Mouse (Mus musculus) testis, adult 2 months (tissue): ENCODE data around the gene Mybbp1a. TPM values are rescaled to one million over a fixed set of nuclear protein-coding genes. Genes with fewer than 3 reads are reported as not detected.

Experiments used
- H3K27ac ChIP-seq: fragments of 200-500 bp; 2 replicates; pipeline ENCODE4 v1.5.1; 2012; ENCODE audit warnings: low read depth, low read length; ENCODE audit not compliant: control insufficient read depth, insufficient read depth
- H3K27me3 ChIP-seq: fragments of 200-500 bp; 2 replicates; pipeline ENCODE4 v1.6.1; 2012; ENCODE audit warnings: mild to moderate bottlenecking, low read length, moderate library complexity; ENCODE audit not compliant: control insufficient read depth, insufficient read depth
- H3K36me3 ChIP-seq: fragments of 200-500 bp; 2 replicates; pipeline ENCODE4 v1.6.1; 2012; ENCODE audit warnings: mild to moderate bottlenecking, low read length; ENCODE audit not compliant: control insufficient read depth, insufficient read depth
- H3K4me1 ChIP-seq: fragments of 200-500 bp; 2 replicates; pipeline ENCODE4 v1.6.1; 2012; ENCODE audit warnings: low read length; ENCODE audit not compliant: control insufficient read depth, insufficient read depth
- H3K4me3 ChIP-seq: fragments of 200-500 bp; 2 replicates; pipeline ENCODE4 v1.5.1; 2012; ENCODE audit warnings: low read depth, mild to moderate bottlenecking, low read length, moderate library complexity, mixed read lengths; ENCODE audit not compliant: control insufficient read depth
- CTCF ChIP-seq: fragments of 200-500 bp; IDR thresholded peaks from 2 replicates; pipeline ENCODE4 v1.5.1; 2012; ENCODE audit warnings: low read depth, mild to moderate bottlenecking, inconsistent platforms, low read length, moderate library complexity; ENCODE audit not compliant: control insufficient read depth, insufficient read depth, insufficient replicate concordance
- POLR2A ChIP-seq: fragments of 200-500 bp; IDR thresholded peaks from 2 replicates; pipeline ENCODE4 v1.6.1; 2012; ENCODE audit warnings: low read depth, mild to moderate bottlenecking, inconsistent platforms, low read length, moderate library complexity; ENCODE audit not compliant: control insufficient read depth
- polyA plus RNA-seq: library from polyadenylated mRNA; depleted of rRNA; stranded (reverse); fragments of >200 nt; gene quantifications from 2 replicates; pipeline ENCODE4 v1.2.3, GENCODE M21; 2012

Gene Mybbp1a
- polyA plus RNA-seq, 1 experiment, result 13.6 TPM

DNA sequence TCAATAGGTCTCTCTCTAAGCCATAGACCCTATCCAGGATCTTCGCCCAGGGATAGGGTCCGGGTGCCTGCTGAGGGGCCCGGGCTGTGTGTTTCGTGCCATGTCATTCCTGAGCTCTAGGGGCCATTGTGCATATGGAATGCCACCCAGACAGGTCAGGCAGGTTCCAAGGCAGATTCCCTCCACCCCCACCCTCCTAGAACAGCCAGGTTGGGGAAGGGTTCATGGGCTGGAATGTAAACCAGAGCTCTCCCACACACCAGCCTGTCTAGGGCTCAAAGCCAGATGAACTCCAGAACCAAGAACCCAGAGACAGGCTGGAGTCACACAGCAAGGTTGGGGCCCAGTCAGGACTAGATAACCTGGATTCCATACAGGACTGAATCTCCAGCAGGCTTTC, 32.4 kb downstream of the Mybbp1a start:
- no peak overlapping the region for H3K4me3 ChIP-seq
- no peaks in the 10 kb centered on the region for H3K27me3 ChIP-seq
- no peak for TF ChIP-seq POLR2A
- no peak for TF ChIP-seq CTCF
- H3K4me1 ChIP-seq, result no peaks in the 10 kb centered on the region
- H3K27ac ChIP-seq, result no peak overlapping the region
- H3K36me3 ChIP-seq, result no peaks in the 10 kb centered on the region

DNA sequence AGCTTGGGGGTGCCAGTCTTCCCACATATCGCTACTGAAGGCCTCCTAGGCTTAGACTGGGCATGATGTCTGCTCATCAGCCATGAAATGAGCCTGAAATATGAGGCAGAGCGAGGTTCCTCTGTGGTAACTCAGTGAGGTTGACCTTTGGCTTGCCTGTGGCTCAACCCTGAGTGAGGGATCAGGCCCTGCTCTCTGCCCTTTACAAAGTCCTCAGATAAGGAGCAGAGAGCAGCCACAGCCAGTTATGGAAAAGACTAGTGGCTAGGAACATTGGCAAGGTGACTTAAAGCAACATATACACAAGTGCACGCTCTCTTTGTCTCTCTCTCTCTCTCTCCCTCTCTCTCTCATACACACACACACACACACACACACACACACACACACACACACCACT, 33.8 kb downstream of the Mybbp1a start:
- no peaks in the 10 kb centered on the region for H3K4me1 ChIP-seq
- H3K27me3 ChIP-seq, result no peaks in the 10 kb centered on the region
- H3K36me3 ChIP-seq, result no peaks in the 10 kb centered on the region
- no peak overlapping the region for H3K4me3 ChIP-seq
- no peak overlapping the region for H3K27ac ChIP-seq
- TF ChIP-seq CTCF (no peak), POLR2A (no peak)

DNA sequence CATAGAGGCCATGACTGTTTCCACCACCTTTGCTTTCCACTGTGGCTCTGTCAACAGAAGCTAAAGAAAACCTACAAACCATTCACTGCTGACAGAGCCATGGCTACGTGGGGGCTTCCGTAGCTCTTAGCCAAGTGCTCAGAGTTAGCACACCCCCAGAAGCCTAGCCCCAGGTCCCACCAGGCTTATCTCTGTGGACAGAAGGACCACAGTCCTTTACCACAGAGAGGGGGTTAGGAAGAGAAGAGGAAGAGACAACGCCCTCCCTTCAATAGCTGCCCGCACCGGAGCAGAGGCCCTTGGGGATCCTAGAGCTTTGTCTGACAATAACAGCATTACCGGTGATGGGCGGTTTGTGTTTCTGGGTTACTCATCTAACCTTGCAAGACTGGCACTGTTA, 34.3 kb downstream of the Mybbp1a start:
- no peaks in the 10 kb centered on the region for H3K36me3 ChIP-seq
- no peaks in the 10 kb centered on the region for H3K27me3 ChIP-seq
- H3K4me3 ChIP-seq, result no peak overlapping the region
- TF ChIP-seq CTCF (no peak), POLR2A (no peak)
- H3K4me1 ChIP-seq, result no peaks in the 10 kb centered on the region
- H3K27ac ChIP-seq, result no peak overlapping the region

DNA sequence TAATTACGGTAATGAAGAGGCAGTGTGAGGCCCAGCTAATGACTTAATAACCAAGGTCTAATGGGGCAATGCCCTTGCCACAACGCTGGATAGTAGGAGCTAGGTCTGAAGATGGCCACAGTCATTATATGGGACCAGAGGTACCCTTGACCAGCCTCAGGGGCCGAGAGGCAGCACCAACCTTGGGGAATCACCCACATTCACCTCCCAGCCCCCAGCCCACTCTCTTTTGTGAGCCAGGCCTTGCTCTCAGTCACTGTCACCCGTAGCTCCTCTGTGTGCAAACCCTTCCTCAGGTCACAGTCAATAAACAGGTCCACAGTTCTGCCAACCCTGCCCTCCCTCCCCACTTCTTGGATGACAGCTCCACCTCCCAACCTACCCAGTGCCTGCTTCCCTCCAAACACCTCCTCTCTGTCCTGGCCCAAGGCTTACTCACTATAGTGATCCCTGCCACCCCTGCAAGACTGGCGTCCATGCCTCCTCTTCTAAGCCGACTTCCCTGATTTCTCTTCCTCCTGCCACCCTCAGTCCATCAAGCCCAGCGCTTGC, 35.0 kb downstream of the Mybbp1a start:
- Histone ChIP-seq H3K4me1 (no peaks in the 10 kb centered on the region), H3K27ac (no peak overlapping the region), H3K36me3 (no peaks in the 10 kb centered on the region), H3K4me3 (no peak overlapping the region), H3K27me3 (no peaks in the 10 kb centered on the region)
- no peak for TF ChIP-seq CTCF
- no peak for TF ChIP-seq POLR2A

DNA sequence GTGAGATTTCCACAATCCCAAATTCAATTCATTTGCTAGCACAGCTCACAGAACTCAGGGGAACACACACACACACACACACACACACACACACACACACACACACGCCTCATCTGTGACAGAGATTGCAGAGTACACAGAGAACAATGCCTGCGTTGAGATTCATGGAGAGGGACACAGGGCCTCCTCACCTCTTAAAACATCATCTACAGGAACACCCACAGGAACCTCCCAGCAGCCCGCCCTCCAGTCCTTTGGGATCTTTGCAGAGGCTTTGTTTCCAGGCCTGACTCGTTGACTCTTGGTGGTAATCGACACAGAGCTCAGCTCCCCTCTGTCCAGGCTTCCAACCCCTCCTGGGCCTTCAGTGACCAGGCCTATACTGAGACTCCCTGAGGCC, 36.0 kb downstream of the Mybbp1a start:
- no peak for TF ChIP-seq CTCF
- no peak for TF ChIP-seq POLR2A
- no peaks in the 10 kb centered on the region for H3K4me1 ChIP-seq
- H3K4me3 ChIP-seq, result no peak overlapping the region
- H3K27ac ChIP-seq, result no peak overlapping the region
- H3K27me3 ChIP-seq, result no peaks in the 10 kb centered on the region
- no peaks in the 10 kb centered on the region for H3K36me3 ChIP-seq

DNA sequence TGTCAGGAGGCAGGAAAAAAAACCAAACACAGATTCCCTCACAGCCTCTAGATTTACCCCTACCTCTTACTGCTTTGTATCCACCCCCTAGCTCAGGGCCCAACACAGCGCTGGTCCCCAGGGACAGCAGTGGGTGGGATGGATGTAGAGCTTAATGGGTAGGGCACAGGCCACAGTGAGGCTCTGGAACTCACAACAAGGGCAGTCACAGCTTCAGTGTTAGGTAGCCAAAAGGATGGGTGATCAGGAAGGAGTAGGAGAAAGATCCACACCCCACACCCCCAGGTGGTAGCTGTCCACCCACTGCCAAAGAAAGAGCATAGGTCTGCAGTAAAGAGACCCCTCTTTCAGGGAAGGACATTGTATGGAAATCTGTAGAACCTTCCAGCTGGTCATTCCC, 36.5 kb downstream of the Mybbp1a start:
- Histone ChIP-seq H3K4me1 (no peaks in the 10 kb centered on the region), H3K4me3 (no peak overlapping the region), H3K36me3 (no peaks in the 10 kb centered on the region), H3K27me3 (no peaks in the 10 kb centered on the region), H3K27ac (no peak overlapping the region)
- TF ChIP-seq CTCF (no peak), POLR2A (no peak)

DNA sequence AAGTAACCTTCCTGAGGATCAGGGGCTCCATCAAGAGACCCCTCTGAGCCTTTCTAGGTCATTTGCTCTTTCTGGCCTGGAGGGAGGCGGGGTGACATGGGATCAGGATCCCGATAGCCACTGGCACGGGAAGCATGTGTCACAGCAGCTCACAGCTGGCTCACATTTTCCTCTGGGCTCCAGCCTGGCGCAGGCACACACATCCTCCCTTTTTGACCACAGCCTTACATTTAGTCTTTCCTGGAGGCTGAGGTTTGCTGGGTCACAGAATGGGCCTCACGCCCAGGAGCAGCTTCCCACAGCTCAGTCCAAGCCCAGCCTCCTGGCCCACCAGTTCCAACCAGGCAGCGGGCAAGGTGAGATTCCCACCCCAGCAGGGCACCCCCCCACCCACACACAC, 37.1 kb downstream of the Mybbp1a start:
- Histone ChIP-seq H3K4me3 (no peak overlapping the region), H3K4me1 (no peaks in the 10 kb centered on the region), H3K36me3 (no peaks in the 10 kb centered on the region), H3K27me3 (no peaks in the 10 kb centered on the region), H3K27ac (no peak overlapping the region)
- TF ChIP-seq CTCF, result no peak
- no peak for TF ChIP-seq POLR2A

DNA sequence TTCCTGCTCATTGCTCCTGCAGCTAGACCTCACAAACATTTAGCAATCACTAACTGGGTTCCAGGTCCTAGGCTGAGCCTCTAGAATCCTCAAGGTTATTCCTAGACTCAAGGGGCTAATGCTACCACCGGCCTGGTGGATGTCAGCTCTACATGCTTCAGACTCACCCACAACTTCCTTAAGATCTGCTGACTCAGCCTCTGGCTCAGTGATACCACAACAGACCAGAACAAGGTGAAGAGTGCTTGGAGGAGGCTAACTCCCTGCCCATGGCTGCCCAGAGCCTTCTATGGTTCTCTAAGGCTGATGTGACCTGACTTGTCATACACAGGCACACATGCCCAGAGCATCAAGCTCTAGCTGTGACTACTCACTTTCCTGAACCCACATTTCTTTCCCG, 38.3 kb downstream of the Mybbp1a start:
- Histone ChIP-seq H3K4me1 (no peaks in the 10 kb centered on the region), H3K27ac (no peak overlapping the region)
- TF ChIP-seq POLR2A, result no peak
- TF ChIP-seq CTCF, result no peak

More for the DNA sequence above, 38.3 kb downstream of the Mybbp1a start:
- no peak overlapping the region for H3K4me3 ChIP-seq
- H3K36me3 ChIP-seq, result no peaks in the 10 kb centered on the region
- H3K27me3 ChIP-seq, result no peaks in the 10 kb centered on the region
